Mouse (Mus musculus) E14TG2a.4 (cell line): Measurements from ENCODE around the gene Dclk2.

Experiments used
- H3K27me3 ChIP-seq: 2 replicates; pipeline ENCODE4 v1.6.1; 2014; ENCODE audit warnings: low read length, control low read depth; ENCODE audit not compliant: insufficient read depth
- H3K36me3 ChIP-seq: 2 replicates; pipeline ENCODE4 v1.6.1; 2014; ENCODE audit warnings: low read length, control low read depth; ENCODE audit not compliant: insufficient read depth
- H3K4me1 ChIP-seq: replicated peaks from 2 replicates; pipeline ENCODE4 v1.6.1; 2014; ENCODE audit warnings: low read depth, low read length, control low read depth
- H3K4me3 ChIP-seq: replicated peaks from 2 replicates; pipeline ENCODE4 v1.5.1; 2014; ENCODE audit warnings: mild to moderate bottlenecking, low read length
- H3K9me3 ChIP-seq: 2 replicates; pipeline ENCODE4 v1.6.1; 2014; ENCODE audit warnings: low read length, control low read depth
- CTCF ChIP-seq: conservative IDR thresholded peaks from 2 replicates; pipeline ENCODE4 v1.5.1; 2014; ENCODE audit warnings: low read length
- NANOG ChIP-seq: IDR thresholded peaks from 2 replicates; pipeline ENCODE4 v1.6.1; 2014; ENCODE audit warnings: borderline replicate concordance, low read length, mixed read lengths
- POU5F1 ChIP-seq: IDR thresholded peaks from 2 replicates; pipeline ENCODE4 v1.6.1; 2014; ENCODE audit warnings: low read length, borderline replicate concordance

Gene Dclk2

GRCm38 (mm10) chr3:86745348-86745747 is 175.3 kb downstream of the Dclk2 start:
- Histone ChIP-seq H3K4me3 (no peak overlapping the region), H3K27me3 (no peaks in the 10 kb centered on the region), H3K9me3 (no peaks in the 10 kb centered on the region), H3K4me1 (no peaks in the 10 kb centered on the region), H3K36me3 (no peaks in the 10 kb centered on the region)
- TF ChIP-seq CTCF, result no peak
- TF ChIP-seq NANOG, result no peak
- no peak for TF ChIP-seq POU5F1

- TF ChIP-seq NANOG (no peak), CTCF (no peak), POU5F1 (no peak)
- Histone ChIP-seq H3K27me3 (no peaks in the 10 kb centered on the region), H3K4me3 (no peak overlapping the region), H3K4me1 (no peaks in the 10 kb centered on the region), H3K36me3 (no peaks in the 10 kb centered on the region), H3K9me3 (no peaks in the 10 kb centered on the region)
Observed at GRCm38 (mm10) chr3:86739745-86740144, 180.9 kb downstream of the Dclk2 start.

GRCm38 (mm10) chr3:86738831-86739230 is 181.8 kb downstream of the Dclk2 start:
- Histone ChIP-seq H3K4me1 (no peaks in the 10 kb centered on the region), H3K36me3 (no peaks in the 10 kb centered on the region), H3K27me3 (no peaks in the 10 kb centered on the region), H3K4me3 (no peak overlapping the region), H3K9me3 (no peaks in the 10 kb centered on the region)
- TF ChIP-seq NANOG (no peak), CTCF (no peak), POU5F1 (no peak)
